Mouse (Mus musculus) neural tube, postnatal 0 days (tissue): ENCODE data around the gene En1. TPM values are rescaled to one million over a fixed set of nuclear protein-coding genes. Genes with fewer than 3 reads are reported as not detected.

Experiments
- polyA plus RNA-seq: library from polyadenylated mRNA; unstranded; fragments of >200 nt; fragmentation: Nextera tagmentation; extraction: Ambion mirVana; gene quantifications from 2 replicates; pipeline ENCODE4 v1.2.1, GENCODE M21; 2015

The En1 gene
- polyA plus RNA-seq = 1.2 and 1.5 TPM in 2 replicates

DNA sequence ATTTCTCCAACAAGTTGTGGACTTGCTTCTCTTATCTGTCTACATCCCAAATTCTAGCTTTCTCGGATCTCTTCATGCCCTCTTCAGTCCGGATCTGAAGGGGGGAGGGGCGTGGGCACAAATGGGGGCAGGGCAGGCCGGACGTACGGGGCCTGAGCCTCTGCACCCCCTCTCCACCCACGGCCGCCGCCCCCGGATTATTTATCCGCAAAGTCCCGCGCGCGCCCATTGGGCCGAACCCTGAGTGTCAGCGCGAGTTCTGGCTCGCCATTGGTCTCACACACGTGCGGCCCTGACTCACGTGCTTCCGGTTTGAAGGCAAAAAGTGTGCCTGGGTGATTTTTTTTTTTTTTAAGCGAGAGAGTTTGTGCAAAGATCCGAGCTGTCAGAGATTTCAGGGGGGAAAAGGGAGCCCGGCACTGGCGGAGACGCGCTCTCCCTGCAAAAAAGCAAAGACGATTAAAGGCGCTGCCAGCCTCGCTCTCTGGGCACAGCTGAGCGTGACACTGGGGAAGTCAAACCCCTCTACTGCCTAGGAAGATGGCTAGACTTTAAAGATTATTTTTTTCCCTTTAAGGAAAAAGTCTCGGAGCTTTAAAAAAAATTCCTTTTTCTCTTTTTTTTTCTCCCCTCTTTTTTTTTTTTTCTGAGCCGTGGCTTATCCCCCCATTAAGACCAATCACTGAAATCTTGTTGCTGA lies at the start of gene En1:
Gene En1, plus strand, starts transcription at position 388 of the 700 bp plus-strand sequence.

Other genes with a start within 250 kb of the En1 start
- not detected in 2 replicates for gene Marco, start 97.4 kb upstream of the En1 start, polyA plus RNA-seq